Mouse (Mus musculus): ENCODE measurements around the gene Slco2b1. TPM values are rescaled to one million over a fixed set of nuclear protein-coding genes. Genes with fewer than 3 reads are reported as not detected.
A peak's percentile ranks its signal among the peaks of the same experiment; 100 is the strongest.

Gene Slco2b1
- polyA plus RNA-seq, 1 experiment from 2014 or later = 0.77 TPM

GRCm38 (mm10) chr7:99668802-99669201 lies 42.3 kb downstream of the Slco2b1 start:
- Histone ChIP-seq H3K4me1 (replicated peaks) (peaks cover 23% of the 10 kb centered on the region), H3K4me2 (no peak overlapping the region), H3K9me3 (replicated peaks) (no peaks in the 10 kb centered on the region), H3K36me3 (no peaks in the 10 kb centered on the region), H3K27ac (ENCODE audit: poor library complexity, severe bottlenecking) (no peak overlapping the region), H3K4me3 (no peak overlapping the region), H3K9ac (no peak overlapping the region), H3K27me3 (replicated peaks) (0 out of 2 replicates have a peak, but pooled peaks cover 11% of the 10 kb centered on the region)
- ATAC-seq (ENCODE audit: insufficient number of reproducible peaks, low FRiP score) = 0 out of 2 replicates have a peak, but pooled peaks have one; percentile 43
- 31% methylated on average over 4 of the region's 4 CpGs for WGBS

GRCm38 (mm10) chr7:99667096-99667495 lies 44.0 kb downstream of the Slco2b1 start:
- H3K27ac ChIP-seq (ENCODE audit: poor library complexity, severe bottlenecking) = no peak overlapping the region
- no peak for ATAC-seq (ENCODE audit: insufficient number of reproducible peaks, low FRiP score)
- 0 out of 2 replicates have a peak, but pooled peaks cover 8% of the 10 kb centered on the region for H3K27me3 ChIP-seq (replicated peaks)
- no peaks in the 10 kb centered on the region for H3K36me3 ChIP-seq
- H3K4me2 ChIP-seq = no peak overlapping the region
- H3K9me3 ChIP-seq (replicated peaks) = no peaks in the 10 kb centered on the region
- H3K9ac ChIP-seq = no peak overlapping the region
- no peak overlapping the region for H3K4me3 ChIP-seq
- WGBS = 86% methylated on average over 16 of the region's 16 CpGs
- H3K4me1 ChIP-seq (replicated peaks) = peaks cover 23% of the 10 kb centered on the region

- Histone ChIP-seq H3K4me3 (no peak overlapping the region), H3K27ac (ENCODE audit: poor library complexity, severe bottlenecking) (no peak overlapping the region), H3K9ac (no peak overlapping the region), H3K27me3 (replicated peaks) (0 out of 2 replicates have a peak, but pooled peaks cover 8% of the 10 kb centered on the region), H3K4me1 (replicated peaks) (peaks cover 17% of the 10 kb centered on the region), H3K9me3 (replicated peaks) (no peaks in the 10 kb centered on the region), H3K4me2 (no peak overlapping the region), H3K36me3 (no peaks in the 10 kb centered on the region)
- WGBS = 87% methylated on average over 10 of the region's 10 CpGs
- no peak for ATAC-seq (ENCODE audit: insufficient number of reproducible peaks, low FRiP score)
Measured at GRCm38 (mm10) chr7:99665731-99666452, 45.2 kb downstream of the Slco2b1 start.

- WGBS = 46% methylated on average over 11 of the region's 11 CpGs
- Histone ChIP-seq H3K9ac (no peak overlapping the region), H3K4me2 (no peak overlapping the region), H3K9me3 (replicated peaks) (no peaks in the 10 kb centered on the region), H3K27ac (ENCODE audit: poor library complexity, severe bottlenecking) (no peak overlapping the region), H3K4me3 (no peak overlapping the region), H3K36me3 (no peaks in the 10 kb centered on the region), H3K27me3 (replicated peaks) (peaks cover 15% of the 10 kb centered on the region), H3K4me1 (replicated peaks) (peaks cover 17% of the 10 kb centered on the region)
- ATAC-seq (ENCODE audit: insufficient number of reproducible peaks, low FRiP score) = no peak
Measured at GRCm38 (mm10) chr7:99664571-99665485, 46.3 kb downstream of the Slco2b1 start.

GRCm38 (mm10) chr7:99663507-99664220 lies 47.5 kb downstream of the Slco2b1 start:
- Histone ChIP-seq H3K4me1 (replicated peaks) (peaks cover 8% of the 10 kb centered on the region), H3K9ac (no peak overlapping the region), H3K4me2 (no peak overlapping the region), H3K36me3 (no peaks in the 10 kb centered on the region), H3K4me3 (no peak overlapping the region), H3K27ac (ENCODE audit: poor library complexity, severe bottlenecking) (no peak overlapping the region), H3K9me3 (replicated peaks) (no peaks in the 10 kb centered on the region), H3K27me3 (replicated peaks) (peaks cover 23% of the 10 kb centered on the region)
- no peak for ATAC-seq (ENCODE audit: insufficient number of reproducible peaks, low FRiP score)
- 82% methylated on average over 9 of the region's 9 CpGs for WGBS

- 67% methylated on average over 2 of the region's 2 CpGs for WGBS
- Histone ChIP-seq H3K4me3 (no peak overlapping the region), H3K4me2 (no peak overlapping the region), H3K27me3 (replicated peaks) (peaks cover 21% of the 10 kb centered on the region), H3K9me3 (replicated peaks) (no peaks in the 10 kb centered on the region), H3K9ac (no peak overlapping the region), H3K36me3 (no peaks in the 10 kb centered on the region), H3K27ac (ENCODE audit: poor library complexity, severe bottlenecking) (no peak overlapping the region), H3K4me1 (replicated peaks) (peaks cover 8% of the 10 kb centered on the region)
- no peak for ATAC-seq (ENCODE audit: insufficient number of reproducible peaks, low FRiP score)
Measured at GRCm38 (mm10) chr7:99662311-99662710, 48.8 kb downstream of the Slco2b1 start.

- no peak for ATAC-seq (ENCODE audit: insufficient number of reproducible peaks, low FRiP score)
Measured at GRCm38 (mm10) chr7:99661571-99662230, 49.4 kb downstream of the Slco2b1 start.

GRCm38 (mm10) chr7:99661071-99661470 lies 50.1 kb downstream of the Slco2b1 start:
- Histone ChIP-seq H3K4me3 (no peak overlapping the region), H3K9ac (no peak overlapping the region), H3K27ac (ENCODE audit: poor library complexity, severe bottlenecking) (no peak overlapping the region), H3K4me2 (no peak overlapping the region), H3K36me3 (no peaks in the 10 kb centered on the region), H3K27me3 (replicated peaks) (peaks cover 23% of the 10 kb centered on the region), H3K9me3 (replicated peaks) (no peaks in the 10 kb centered on the region), H3K4me1 (replicated peaks) (peaks cover 8% of the 10 kb centered on the region)
- WGBS = 84% methylated on average over 9 of the region's 9 CpGs
- ATAC-seq (ENCODE audit: insufficient number of reproducible peaks, low FRiP score) = no peak

More at GRCm38 (mm10) chr7:99661571-99662230, 49.4 kb downstream of the Slco2b1 start:
- no peaks in the 10 kb centered on the region for H3K36me3 ChIP-seq
- no peak overlapping the region for H3K4me2 ChIP-seq
- H3K27ac ChIP-seq (ENCODE audit: poor library complexity, severe bottlenecking) = no peak overlapping the region
- H3K9ac ChIP-seq = no peak overlapping the region
- H3K27me3 ChIP-seq (replicated peaks) = peaks cover 23% of the 10 kb centered on the region
- H3K4me1 ChIP-seq (replicated peaks) = peaks cover 8% of the 10 kb centered on the region
- WGBS = 52% methylated on average over 14 of the region's 14 CpGs
- H3K9me3 ChIP-seq (replicated peaks) = no peaks in the 10 kb centered on the region
- no peak overlapping the region for H3K4me3 ChIP-seq

- Histone ChIP-seq H3K4me3 (no peak overlapping the region), H3K4me1 (replicated peaks) (peaks cover 1% of the 10 kb centered on the region), H3K27me3 (replicated peaks) (peaks cover 32% of the 10 kb centered on the region), H3K9me3 (replicated peaks) (no peaks in the 10 kb centered on the region), H3K4me2 (no peak overlapping the region), H3K9ac (no peak overlapping the region), H3K27ac (ENCODE audit: poor library complexity, severe bottlenecking) (no peak overlapping the region), H3K36me3 (no peaks in the 10 kb centered on the region)
- 0 out of 2 replicates have a peak, but pooled peaks have one; percentile 57 for ATAC-seq (ENCODE audit: insufficient number of reproducible peaks, low FRiP score)
- 47% methylated on average over 12 of the region's 12 CpGs for WGBS
Measured at GRCm38 (mm10) chr7:99659379-99660029, 51.6 kb downstream of the Slco2b1 start.

- WGBS = 50% methylated on average over 11 of the region's 11 CpGs
- ATAC-seq (ENCODE audit: insufficient number of reproducible peaks, low FRiP score) = no peak
- H3K27me3 ChIP-seq (replicated peaks) = peaks cover 36% of the 10 kb centered on the region
Measured at GRCm38 (mm10) chr7:99654244-99654643, 56.9 kb downstream of the Slco2b1 start.

More at GRCm38 (mm10) chr7:99654244-99654643, 56.9 kb downstream of the Slco2b1 start:
- no peak overlapping the region for H3K9ac ChIP-seq
- no peaks in the 10 kb centered on the region for H3K4me1 ChIP-seq (replicated peaks)
- H3K9me3 ChIP-seq (replicated peaks) = no peaks in the 10 kb centered on the region
- no peak overlapping the region for H3K4me2 ChIP-seq
- H3K4me3 ChIP-seq = no peak overlapping the region
- no peaks in the 10 kb centered on the region for H3K36me3 ChIP-seq
- no peak overlapping the region for H3K27ac ChIP-seq (ENCODE audit: poor library complexity, severe bottlenecking)
